ENCODE assay signal across 8 mouse cellular contexts in the genomic region with DNA sequence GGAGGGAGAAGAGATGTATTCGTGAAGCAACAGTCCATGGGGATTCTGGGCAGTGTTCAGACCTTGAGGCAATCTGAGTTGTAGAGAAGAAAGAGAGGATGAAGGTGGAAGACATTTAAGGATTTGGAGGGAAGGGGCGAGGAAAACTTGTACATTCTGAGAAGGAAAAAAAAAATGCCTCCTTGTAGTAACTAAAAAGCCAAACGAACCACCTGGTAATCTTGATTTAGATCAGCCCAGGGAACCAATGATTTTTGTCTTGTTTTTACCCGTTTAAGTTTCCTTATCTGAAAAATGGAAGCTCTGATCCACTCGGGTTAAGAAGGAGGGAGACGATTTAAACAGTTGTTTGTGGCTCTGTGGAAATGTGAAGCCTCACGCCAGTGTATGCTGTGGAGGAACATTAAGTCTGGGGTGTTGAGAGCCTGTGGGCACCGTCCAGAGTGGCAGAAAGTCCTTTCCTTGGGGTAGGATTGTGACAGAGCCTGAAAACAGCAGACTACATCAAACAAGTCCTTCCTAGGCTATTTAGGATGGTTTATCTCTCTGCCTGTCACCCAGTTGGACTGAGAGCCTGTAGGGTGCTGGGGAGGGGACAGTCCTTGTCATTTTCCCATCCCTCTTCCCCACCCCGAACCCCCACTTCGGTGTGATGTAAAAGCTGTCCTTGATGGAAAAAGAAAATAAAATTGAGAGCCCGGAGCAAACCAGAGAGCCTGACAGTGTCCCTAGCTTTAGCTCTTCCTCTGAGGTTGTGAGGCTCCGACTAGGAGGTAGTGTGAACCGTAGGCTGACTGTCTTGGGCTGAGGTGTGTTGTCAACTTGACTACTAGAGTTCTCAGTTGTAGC. TPM values are rescaled to one million over a fixed set of nuclear protein-coding genes. Genes with fewer than 3 reads are reported as not detected.
A peak's percentile ranks its signal among the peaks of the same experiment; 100 is the strongest.
DNase-seq lines count a peak whose midpoint lies in the region; ATAC-seq and TF ChIP-seq lines count a peak whose summit lies in the region.

No protein-coding gene starts in this region.

- WGBS in kidney, adult 2 months, result 15% methylated on average over 13 of the region's 13 CpGs
- WGBS in hindbrain, embryonic 12.5 days, result 20% methylated on average over 13 of the region's 13 CpGs
- 19% methylated on average over 13 of the region's 13 CpGs for whole genome bisulfite sequencing in midbrain, embryonic 13.5 days

- no peaks in the 10 kb centered on the region for H3K36me3 ChIP-seq in kidney, adult 2 months (ENCODE audit: control insufficient read depth, insufficient read depth, low read length)
- 0 out of 2 replicates have a peak, but pooled peaks cover 3% of the 10 kb centered on the region for H3K36me3 ChIP-seq in hindbrain, embryonic 12.5 days
- H3K36me3 ChIP-seq in midbrain, embryonic 13.5 days, result peaks cover 6% of the 10 kb centered on the region; the same call in 1 of the 2 replicates

- H3K9me3 ChIP-seq in hindbrain, embryonic 12.5 days (replicated peaks), result no peaks in the 10 kb centered on the region
- H3K9me3 ChIP-seq in midbrain, embryonic 13.5 days, result no peaks in the 10 kb centered on the region

- H3K27ac ChIP-seq in kidney, adult 2 months (ENCODE audit: insufficient read depth, low read depth, low read length), result no peak overlapping the region
- peak overlapping the region; percentile 91 for H3K27ac ChIP-seq in hindbrain, embryonic 12.5 days
- H3K27ac ChIP-seq in midbrain, embryonic 13.5 days, result no peak overlapping the region

- no peak for TF ChIP-seq CTCF in kidney, adult 2 months (conservative IDR thresholded peaks at IDR 0.05; ENCODE audit: insufficient read depth, insufficient read length, low read depth, low read length)

- TF ChIP-seq POLR2A in kidney, adult 2 months (IDR thresholded peaks at IDR 0.05; ENCODE audit: low read depth, low read length), result no peak

- peak overlapping the region; percentile 76 for H3K4me3 ChIP-seq in kidney, adult 2 months (ENCODE audit: insufficient read depth, low read depth, low read length)
- H3K4me3 ChIP-seq in hindbrain, embryonic 12.5 days, result peak overlapping the region; percentile 94
- peak overlapping the region; percentile 87 for H3K4me3 ChIP-seq in midbrain, embryonic 13.5 days (replicated peaks)

- no peak for ATAC-seq in hindbrain, embryonic 12.5 days (ENCODE audit: low FRiP score)
- no peak for ATAC-seq in midbrain, embryonic 13.5 days

- no peaks in the 10 kb centered on the region; the same call in 1 of the 2 replicates for H3K27me3 ChIP-seq in kidney, adult 2 months (replicated peaks; ENCODE audit: control insufficient read depth, insufficient read depth, low read length)
- no peaks in the 10 kb centered on the region for H3K27me3 ChIP-seq in hindbrain, embryonic 12.5 days
- H3K27me3 ChIP-seq in midbrain, embryonic 13.5 days, result no peaks in the 10 kb centered on the region

- peak overlapping the region; percentile 84 for H3K4me2 ChIP-seq in hindbrain, embryonic 12.5 days (replicated peaks)
- peak overlapping the region; percentile 89 for H3K4me2 ChIP-seq in midbrain, embryonic 13.5 days (replicated peaks)

- DNase-seq in kidney, adult 2 months, result no peak
- no peak for DNase-seq in kidney, adult 18-20 months
- DNase-seq in Muller cell, postnatal 12 days (ENCODE audit: inconsistent ontology term), result peak; percentile 36
- DNase-seq in right cerebral cortex, adult 18-20 months, result no peak
- no peak for DNase-seq in urinary bladder, adult 18-20 months (ENCODE audit: low spot score in 2 of 2)
- DNase-seq in layer of hippocampus, adult 9-10 months (ENCODE audit: low spot score), result no peak

- peak overlapping the region; percentile 96 for H3K9ac ChIP-seq in hindbrain, embryonic 12.5 days
- peak overlapping the region; percentile 90 for H3K9ac ChIP-seq in midbrain, embryonic 13.5 days (replicated peaks)

- H3K4me1 ChIP-seq in kidney, adult 2 months (ENCODE audit: control insufficient read depth, insufficient read depth, low read length), result peaks cover 7% of the 10 kb centered on the region
- peaks cover 18% of the 10 kb centered on the region for H3K4me1 ChIP-seq in hindbrain, embryonic 12.5 days
- peaks cover 29% of the 10 kb centered on the region for H3K4me1 ChIP-seq in midbrain, embryonic 13.5 days (replicated peaks)

RNA-seq across cellular contexts. Expression of a gene that starts 1.5 kb away (rescaled TPM):
- polyA plus RNA-seq in kidney, adult 2 months (2012; rRNA removed), result 53.4 and 59.5 TPM in 2 replicates
- polyA plus RNA-seq in hindbrain, embryonic 12.5 days (2016; fragmentation: Nextera tagmentation; extraction: Ambion mirVana), result 49.4 and 54.1 TPM in 2 replicates
- polyA plus RNA-seq in midbrain, embryonic 13.5 days (2015; fragmentation: Nextera tagmentation; extraction: Ambion mirVana), result 14.2 and 19.2 TPM in 2 replicates

RNA-seq across cellular contexts. Expression of a gene that starts 31.0 kb away (rescaled TPM):
- 107 and 122 TPM in 2 replicates for polyA plus RNA-seq in kidney, adult 2 months (2012; rRNA removed)
- polyA plus RNA-seq in hindbrain, embryonic 12.5 days (2016; fragmentation: Nextera tagmentation; extraction: Ambion mirVana), result 21.8 and 25.3 TPM in 2 replicates
- polyA plus RNA-seq in midbrain, embryonic 13.5 days (2015; fragmentation: Nextera tagmentation; extraction: Ambion mirVana), result 12.8 and 13.1 TPM in 2 replicates

RNA-seq across cellular contexts. Expression of a gene that starts 42.8 kb away (rescaled TPM):
- 34.1 and 39.8 TPM in 2 replicates for polyA plus RNA-seq in kidney, adult 2 months (2012; rRNA removed)
- polyA plus RNA-seq in hindbrain, embryonic 12.5 days (2016; fragmentation: Nextera tagmentation; extraction: Ambion mirVana), result 8.2 and 9.2 TPM in 2 replicates
- 3.4 and 6.0 TPM in 2 replicates for polyA plus RNA-seq in midbrain, embryonic 13.5 days (2015; fragmentation: Nextera tagmentation; extraction: Ambion mirVana)
